Mouse (Mus musculus) heart, postnatal 0 days (tissue): Measurements from ENCODE around the gene Cd207. TPM values are rescaled to one million over a fixed set of nuclear protein-coding genes. Genes with fewer than 3 reads are reported as not detected.

Experiments used
- ATAC-seq: fragments of 200-750 bp; cut with Nextera tagmentation; 2 replicates; pipeline ENCODE4 v1.8.0; 2017; ENCODE audit warnings: low read depth, moderate number of reproducible peaks, moderate library complexity; ENCODE audit not compliant: insufficient read depth
- DNase-seq: peaks from one replicate; pipeline ENCODE4 v3.0.0-alpha.2; 2016; ENCODE audit warnings: low spot score
- H3K27ac ChIP-seq: fragments of 300-500 bp; sonication (generic); 2 replicates; pipeline ENCODE4 v1.5.1; 2014; ENCODE audit warnings: low read depth, mild to moderate bottlenecking
- H3K27me3 ChIP-seq: fragments of 300-500 bp; sonication (generic); 2 replicates; pipeline ENCODE4 v1.6.1; 2014; ENCODE audit warnings: low read length, mixed read lengths; ENCODE audit not compliant: control insufficient read depth, insufficient read depth
- H3K36me3 ChIP-seq: fragments of 300-500 bp; sonication (generic); replicated peaks from 2 replicates; pipeline ENCODE4 v1.6.1; 2014; ENCODE audit warnings: low read length, mixed read lengths; ENCODE audit not compliant: control insufficient read depth, insufficient read depth
- H3K4me1 ChIP-seq: fragments of 300-500 bp; sonication (generic); 2 replicates; pipeline ENCODE4 v1.6.1; 2014; ENCODE audit warnings: antibody characterized with exemption; ENCODE audit not compliant: control insufficient read depth, insufficient read depth
- H3K4me2 ChIP-seq: fragments of 300-500 bp; sonication (generic); 2 replicates; pipeline ENCODE4 v1.6.1; 2014; ENCODE audit warnings: low read depth, mild to moderate bottlenecking, low read length, moderate library complexity
- H3K4me3 ChIP-seq: fragments of 300-500 bp; sonication (generic); 2 replicates; pipeline ENCODE4 v1.5.1; 2014; ENCODE audit warnings: low read depth, low read length
- H3K9ac ChIP-seq: fragments of 300-500 bp; sonication (generic); replicated peaks from 2 replicates; pipeline ENCODE4 v1.6.1; 2014; ENCODE audit warnings: low read depth, low read length, mixed read lengths
- H3K9me3 ChIP-seq: fragments of 300-500 bp; sonication (generic); replicated peaks from 2 replicates; pipeline ENCODE4 v1.6.1; 2016; ENCODE audit warnings: low read length; ENCODE audit not compliant: control insufficient read depth
- CTCF ChIP-seq: IDR thresholded peaks from 2 replicates; pipeline ENCODE4 v1.5.1; 2016; ENCODE audit warnings: antibody characterized with exemption, control low read depth, low read depth
- EP300 ChIP-seq: IDR thresholded peaks from 2 replicates; pipeline ENCODE4 v1.6.1; 2016; ENCODE audit warnings: antibody characterized with exemption, low read depth
- WGBS: fragments of 180-500 bp; shearing (Covaris S2); extraction: QIAGEN DNeasy Blood & Tissue Kit; methylation state at CpG from one replicate; pipeline ENCODE4 v1.1.7; 2014; 5-methylcytosine and 5-hydroxymethylcytosine counted together
- polyA plus RNA-seq: library from polyadenylated mRNA; unstranded; fragments of >200 nt; fragmentation: Nextera tagmentation; extraction: Ambion mirVana; gene quantifications from 2 replicates; pipeline ENCODE4 v1.2.1, GENCODE M21; 2015
- total RNA-seq: library from RNA; depleted of rRNA; stranded (reverse); fragments of >200 nt; gene quantifications from 2 replicates; pipeline ENCODE4 v1.2.3, GENCODE M21; 2014; ENCODE audit warnings: low replicate concordance

The Cd207 gene
- total and polyA plus RNA-seq, 2 experiments from 2014 or later, result 0.11 to 0.75 TPM

- Histone ChIP-seq H3K4me1 (peaks cover 9% of the 10 kb centered on the region), H3K27ac (no peak overlapping the region), H3K4me3 (peak overlapping the region; percentile 4; the same call in 1 of the 2 replicates), H3K4me2 (no peak overlapping the region), H3K27me3 (peaks cover 100% of the 10 kb centered on the region), H3K9ac (no peak overlapping the region), H3K36me3 (no peaks in the 10 kb centered on the region), H3K9me3 (no peaks in the 10 kb centered on the region)
- DNase-seq (no peak), ATAC-seq (no peak)
- no peak for TF ChIP-seq CTCF
- WGBS, result 1% methylated on average over 34 of the region's 34 CpGs
Observed at GRCm38 (mm10) chr6:83714221-83715123, 36.8 kb upstream of the Cd207 start.

DNA sequence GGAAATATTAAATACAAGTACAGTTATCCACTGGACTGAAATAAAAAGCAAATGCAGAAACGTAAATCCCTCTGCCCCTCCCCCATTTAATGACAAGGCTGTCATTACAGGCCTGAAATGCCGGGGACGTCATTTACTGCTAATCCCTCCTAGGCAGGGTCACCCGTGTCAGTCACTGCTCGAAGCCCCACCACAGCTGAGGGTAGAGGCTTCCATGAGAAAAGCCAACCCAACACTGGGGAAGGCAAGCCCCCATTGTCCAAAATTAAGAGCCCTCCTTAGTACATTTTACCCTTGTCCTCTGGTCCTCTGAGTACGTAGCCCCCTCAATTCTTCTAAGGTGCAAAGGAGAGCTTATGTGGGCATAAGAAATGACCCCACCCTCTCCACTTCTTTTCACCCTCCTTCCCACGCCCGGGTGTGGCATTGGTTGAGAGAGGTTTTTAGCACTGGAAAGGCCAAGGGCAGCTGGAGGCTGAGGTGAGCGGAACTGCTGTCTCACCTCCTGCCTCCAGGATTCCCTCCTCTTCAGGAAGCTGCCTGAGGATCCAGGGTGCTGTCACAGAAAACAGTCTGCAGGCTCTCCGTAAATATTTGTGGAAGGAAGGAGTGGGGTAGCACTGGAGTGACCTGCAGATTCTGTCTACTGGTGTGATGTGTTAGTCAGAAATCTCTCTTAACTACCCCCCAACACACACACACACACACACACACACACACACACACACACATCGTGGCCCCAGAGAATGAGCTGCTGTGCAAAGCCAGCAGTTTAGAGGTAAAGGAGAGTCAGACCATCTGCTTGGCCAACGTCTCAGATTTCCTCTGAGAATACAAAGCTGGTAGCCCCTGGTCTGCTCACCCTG lies 35.8 kb upstream of the Cd207 start:
- ATAC-seq (no peak), DNase-seq (no peak)
- Histone ChIP-seq H3K27ac (no peak overlapping the region), H3K9me3 (no peaks in the 10 kb centered on the region), H3K4me2 (no peak overlapping the region), H3K4me1 (peaks cover 9% of the 10 kb centered on the region), H3K27me3 (peaks cover 100% of the 10 kb centered on the region), H3K4me3 (no peak overlapping the region), H3K9ac (no peak overlapping the region), H3K36me3 (no peaks in the 10 kb centered on the region)
- WGBS, result 8% methylated on average over 12 of the region's 12 CpGs
- no peak for TF ChIP-seq CTCF

DNA sequence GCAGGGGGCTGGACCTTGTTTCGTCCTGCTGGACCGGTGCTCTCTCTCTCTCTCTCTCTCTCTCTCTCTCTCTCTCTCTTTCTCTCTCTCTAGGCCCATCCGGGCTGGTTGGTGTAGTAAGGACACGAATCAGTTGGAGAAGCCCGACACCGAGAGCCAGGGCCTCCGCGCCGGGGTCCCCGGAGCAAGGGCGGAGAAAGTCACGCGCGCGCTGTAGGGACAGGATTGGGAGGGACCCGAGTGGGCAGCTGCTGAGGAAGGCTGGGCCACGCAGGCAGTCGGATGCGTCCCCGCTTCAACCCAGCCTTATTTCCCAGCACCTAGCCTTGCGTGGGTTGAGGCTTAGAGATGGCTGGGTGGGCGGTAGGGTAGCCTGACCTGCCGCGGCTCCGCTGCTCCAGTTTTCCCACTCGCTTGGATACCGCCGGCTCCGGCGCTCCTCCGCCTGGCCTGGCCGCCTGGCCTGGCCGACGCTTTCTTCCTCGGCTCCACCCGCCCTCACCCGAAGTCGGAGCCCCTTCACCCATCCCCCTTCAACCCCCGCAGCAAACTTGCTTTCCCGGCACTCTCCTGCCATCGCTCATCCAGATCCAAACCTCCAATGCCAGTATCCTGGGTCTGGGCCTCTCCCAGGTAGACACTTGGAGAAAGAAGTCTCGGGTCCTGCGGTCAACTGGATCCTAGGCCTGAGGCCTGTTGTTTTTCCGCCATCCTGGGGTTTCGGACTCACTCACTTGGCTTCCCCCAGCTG lies 34.2 kb upstream of the Cd207 start:
- H3K4me3 ChIP-seq, result peak overlapping the region; percentile 46
- ATAC-seq (no peak), DNase-seq (no peak)
- peak overlapping the region; percentile 62 for H3K4me2 ChIP-seq
- WGBS, result 3% methylated on average over 45 of the region's 45 CpGs
- TF ChIP-seq EP300 (no peak), CTCF (no peak)
- peaks cover 9% of the 10 kb centered on the region for H3K4me1 ChIP-seq
- H3K27ac ChIP-seq, result no peak overlapping the region
- peaks cover 100% of the 10 kb centered on the region for H3K27me3 ChIP-seq
- no peak overlapping the region for H3K9ac ChIP-seq
- no peaks in the 10 kb centered on the region for H3K36me3 ChIP-seq
- no peaks in the 10 kb centered on the region for H3K9me3 ChIP-seq

- Histone ChIP-seq H3K9me3 (no peaks in the 10 kb centered on the region), H3K4me3 (peak within 1 kb of the TSS; percentile 46), H3K36me3 (no peaks in the 10 kb centered on the region), H3K4me1 (peaks cover 9% of the 10 kb centered on the region), H3K9ac (no peak within 1 kb of the TSS), H3K27me3 (peaks cover 100% of the 10 kb centered on the region), H3K27ac (no peak within 1 kb of the TSS), H3K4me2 (peak within 1 kb of the TSS; percentile 62)
- no peak for DNase-seq
- peak; percentile 75 for ATAC-seq
- TF ChIP-seq CTCF, result no peak
- TF ChIP-seq EP300, result no peak
- under 1% methylated on average over 45 of the region's 46 CpGs for WGBS
Observed at GRCm38 (mm10) chr6:83711067-83711675, 33.5 kb upstream of the Cd207 start, which contains the start of gene Vax2. Gene Vax2 (plus strand): TSS chr6:83711264.
